Mouse (Mus musculus) hindbrain, postnatal 0 days (tissue): ENCODE data around the gene Pde4dip. TPM values are rescaled to one million over a fixed set of nuclear protein-coding genes. Genes with fewer than 3 reads are reported as not detected.
A peak's percentile ranks its signal among the peaks of the same experiment; 100 is the strongest.

Experiments used
- ATAC-seq: fragments of 200-750 bp; cut with Nextera tagmentation; 2 replicates; pipeline ENCODE4 v1.8.0; 2017; ENCODE audit warnings: mild to moderate bottlenecking, moderate TSS enrichment, moderate library complexity
- DNase-seq: peaks from one replicate; pipeline ENCODE4 v3.0.0-alpha.2; 2015; ENCODE audit warnings: low spot score
- H3K27ac ChIP-seq: fragments of 300-500 bp; sonication (generic); 2 replicates; pipeline ENCODE4 v1.5.1; 2014; ENCODE audit warnings: mild to moderate bottlenecking
- H3K27me3 ChIP-seq: fragments of 300-500 bp; sonication (generic); 2 replicates; pipeline ENCODE4 v1.6.1; 2014; ENCODE audit warnings: low read length, mixed read lengths; ENCODE audit not compliant: insufficient read depth
- H3K36me3 ChIP-seq: fragments of 300-500 bp; sonication (generic); 2 replicates; pipeline ENCODE4 v1.6.1; 2014; ENCODE audit warnings: low read length, mixed read lengths; ENCODE audit not compliant: insufficient read depth
- H3K4me1 ChIP-seq: fragments of 300-500 bp; sonication (generic); 2 replicates; pipeline ENCODE4 v1.6.1; 2014; ENCODE audit warnings: antibody characterized with exemption, low read length, mixed read lengths; ENCODE audit not compliant: insufficient read depth
- H3K4me2 ChIP-seq: fragments of 300-500 bp; sonication (generic); 2 replicates; pipeline ENCODE4 v1.6.1; 2014; ENCODE audit warnings: low read depth, mild to moderate bottlenecking, low read length, moderate library complexity, mixed read lengths
- H3K4me3 ChIP-seq: fragments of 300-500 bp; sonication (generic); 2 replicates; pipeline ENCODE4 v1.5.1; 2014; ENCODE audit warnings: low read length
- H3K9ac ChIP-seq: fragments of 300-500 bp; sonication (generic); replicated peaks from 2 replicates; pipeline ENCODE4 v1.6.1; 2014; ENCODE audit warnings: mild to moderate bottlenecking, low read length, moderate library complexity, mixed read lengths
- H3K9me3 ChIP-seq: fragments of 300-500 bp; sonication (generic); 2 replicates; pipeline ENCODE4 v1.6.1; 2016; ENCODE audit warnings: low read length, mixed read lengths
- CTCF ChIP-seq: IDR thresholded peaks from 2 replicates; pipeline ENCODE4 v1.5.1; 2016; ENCODE audit warnings: antibody characterized with exemption, control low read depth, low read depth
- WGBS: fragments of 180-500 bp; shearing (Covaris S2); extraction: QIAGEN DNeasy Blood & Tissue Kit; methylation state at CpG from one replicate; pipeline ENCODE4 v1.1.7; 2014; 5-methylcytosine and 5-hydroxymethylcytosine counted together
- polyA plus RNA-seq: library from polyadenylated mRNA; unstranded; fragments of >200 nt; fragmentation: Nextera tagmentation; extraction: Ambion mirVana; gene quantifications from 2 replicates; pipeline ENCODE4 v1.2.1, GENCODE M21; 2015
- total RNA-seq: library from RNA; depleted of rRNA; stranded (reverse); fragments of >200 nt; gene quantifications from 2 replicates; pipeline ENCODE4 v1.2.3, GENCODE M21; 2014

Pde4dip gene
- total and polyA plus RNA-seq, 2 experiments from 2014 or later = 48.1 to 79.6 TPM

DNA sequence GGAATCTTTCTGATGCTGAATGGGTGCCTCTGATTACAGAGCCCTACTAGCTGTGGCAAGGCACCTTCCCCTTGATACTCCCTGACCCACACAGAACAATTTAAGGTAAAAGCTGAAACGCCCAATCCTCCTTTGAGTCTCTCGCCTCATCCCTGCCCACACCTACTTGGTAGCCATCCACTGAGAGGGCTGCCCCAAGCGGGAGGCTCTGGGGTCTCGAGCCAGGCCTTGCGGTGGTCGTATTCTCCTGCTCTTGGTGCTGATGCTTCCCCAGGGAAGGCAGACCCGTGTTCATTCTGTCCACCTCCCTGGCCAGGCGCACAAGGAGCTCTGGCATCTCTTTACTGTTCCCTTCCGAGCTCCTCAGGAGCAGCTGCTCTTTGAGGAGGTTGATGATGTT is 169.4 kb downstream of the Pde4dip start:
- DNase-seq = no peak
- 84% methylated on average over 9 of the region's 9 CpGs for WGBS
- Histone ChIP-seq H3K27ac (no peak overlapping the region), H3K9ac (no peak overlapping the region), H3K36me3 (peaks cover 18% of the 10 kb centered on the region; the same call in 1 of the 2 replicates), H3K4me1 (no peaks in the 10 kb centered on the region), H3K27me3 (no peaks in the 10 kb centered on the region), H3K4me3 (no peak overlapping the region), H3K4me2 (no peak overlapping the region), H3K9me3 (no peaks in the 10 kb centered on the region)
- ATAC-seq = no peak
- TF ChIP-seq CTCF = no peak

DNA sequence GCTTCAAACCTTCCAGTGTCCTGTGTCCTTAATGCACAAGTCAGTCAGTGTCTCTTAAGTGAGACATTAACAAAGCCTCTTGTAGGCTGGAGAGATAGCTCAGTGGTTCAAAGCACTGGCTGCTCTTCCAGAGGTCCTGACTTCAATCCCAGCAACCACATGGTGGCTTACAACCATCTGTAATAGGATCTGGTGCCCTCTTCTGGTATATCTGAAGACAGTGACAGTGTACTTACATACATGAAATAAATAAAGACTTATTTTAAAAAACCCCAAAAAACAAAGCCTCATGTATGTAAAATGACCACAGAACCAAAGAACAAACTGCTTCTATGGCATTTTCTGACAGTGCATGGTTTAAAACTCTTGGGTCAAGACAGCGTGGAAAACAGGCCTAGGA is 172.6 kb downstream of the Pde4dip start:
- no peaks in the 10 kb centered on the region for H3K27me3 ChIP-seq
- no peaks in the 10 kb centered on the region for H3K9me3 ChIP-seq
- ATAC-seq (no peak), DNase-seq (no peak)
- no peak overlapping the region for H3K9ac ChIP-seq
- H3K27ac ChIP-seq = no peak overlapping the region
- no peak overlapping the region for H3K4me3 ChIP-seq
- H3K4me1 ChIP-seq = no peaks in the 10 kb centered on the region
- 81% methylated on average over 1 of the region's 1 CpGs for WGBS
- H3K36me3 ChIP-seq = peaks cover 14% of the 10 kb centered on the region; the same call in 1 of the 2 replicates
- H3K4me2 ChIP-seq = no peak overlapping the region
- TF ChIP-seq CTCF = peak; percentile 3; the same call in 1 of the 2 replicates

DNA sequence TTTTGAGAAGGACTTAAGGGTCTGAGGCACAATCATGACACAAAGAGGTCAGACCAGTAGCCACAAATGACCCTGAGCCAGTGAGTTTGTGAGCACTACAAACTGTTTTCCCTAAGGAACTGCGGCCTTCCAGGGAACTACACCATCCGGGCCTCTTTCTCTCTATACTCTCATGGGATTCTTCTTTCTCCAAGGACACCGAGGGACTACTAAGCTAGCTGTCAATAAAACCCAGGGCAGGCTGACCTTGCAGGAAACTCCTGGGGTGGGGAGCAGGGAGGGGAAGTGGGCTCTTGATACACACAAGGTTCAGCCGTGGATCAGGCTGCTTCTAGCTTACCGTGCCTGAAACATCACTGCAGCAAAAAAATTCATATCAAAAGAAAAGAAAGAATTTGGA is 177.6 kb downstream of the Pde4dip start:
- Histone ChIP-seq H3K9me3 (no peaks in the 10 kb centered on the region), H3K4me3 (no peak overlapping the region), H3K4me2 (no peak overlapping the region), H3K27me3 (no peaks in the 10 kb centered on the region), H3K9ac (no peak overlapping the region), H3K27ac (no peak overlapping the region), H3K4me1 (no peaks in the 10 kb centered on the region), H3K36me3 (peaks cover 14% of the 10 kb centered on the region; the same call in 1 of the 2 replicates)
- DNase-seq (no peak), ATAC-seq (no peak)
- 60% methylated on average over 5 of the region's 5 CpGs for WGBS
- no peak for TF ChIP-seq CTCF

GRCm38 (mm10) chr3:97710134-97710533 is 178.4 kb downstream of the Pde4dip start:
- no peak for TF ChIP-seq CTCF
- H3K27me3 ChIP-seq = no peaks in the 10 kb centered on the region
- DNase-seq (no peak), ATAC-seq (no peak)
- H3K4me3 ChIP-seq = no peak overlapping the region
- no peak overlapping the region for H3K9ac ChIP-seq
- no peaks in the 10 kb centered on the region for H3K9me3 ChIP-seq
- no peak overlapping the region for H3K27ac ChIP-seq
- H3K36me3 ChIP-seq = peaks cover 20% of the 10 kb centered on the region; the same call in 1 of the 2 replicates
- no peaks in the 10 kb centered on the region for H3K4me1 ChIP-seq
- WGBS = 91% methylated on average over 11 of the region's 11 CpGs
- no peak overlapping the region for H3K4me2 ChIP-seq

DNA sequence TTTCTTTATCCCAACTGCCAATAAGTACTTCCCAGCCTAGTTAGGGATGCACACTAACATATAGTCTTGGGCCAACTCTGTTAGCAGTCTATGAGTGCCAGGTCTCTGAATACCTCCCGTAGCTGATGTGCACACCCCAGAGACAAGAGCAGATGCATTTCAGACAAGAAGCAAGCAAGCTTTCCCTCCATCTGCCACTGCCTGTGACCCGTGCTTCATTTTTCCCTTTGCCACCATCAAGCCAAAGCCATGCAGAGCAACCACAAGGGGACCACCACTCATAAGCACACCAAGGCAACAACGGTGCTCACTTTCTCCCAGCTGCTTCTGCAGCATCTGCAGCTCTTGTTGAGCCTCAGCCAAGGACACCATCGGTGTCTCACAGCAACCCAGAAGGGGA is 181.9 kb downstream of the Pde4dip start:
- Histone ChIP-seq H3K27ac (no peak overlapping the region), H3K9ac (no peak overlapping the region), H3K9me3 (no peaks in the 10 kb centered on the region), H3K36me3 (peaks cover 29% of the 10 kb centered on the region), H3K4me2 (no peak overlapping the region), H3K4me1 (no peaks in the 10 kb centered on the region), H3K27me3 (no peaks in the 10 kb centered on the region), H3K4me3 (no peak overlapping the region)
- ATAC-seq (no peak), DNase-seq (no peak)
- 73% methylated on average over 4 of the region's 4 CpGs for WGBS
- TF ChIP-seq CTCF = no peak

DNA sequence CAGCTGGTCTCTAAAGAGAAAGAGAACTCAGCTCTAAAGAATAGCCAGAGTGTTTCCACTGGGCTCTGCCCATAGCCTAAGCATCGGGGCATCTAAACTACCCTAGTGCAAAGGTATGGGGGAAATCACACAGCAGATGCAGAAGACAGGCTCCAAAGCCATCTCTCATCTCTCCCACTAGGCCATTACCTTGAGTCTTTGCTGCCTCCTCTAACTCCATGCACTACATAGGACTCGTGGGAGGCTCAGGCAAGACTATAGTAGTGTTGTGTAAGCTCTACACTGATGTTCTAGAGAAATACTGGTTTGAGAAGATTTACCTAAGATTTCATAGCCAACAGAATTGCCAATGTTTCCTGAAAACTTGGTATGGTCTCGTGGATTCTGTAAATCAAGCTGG is 183.0 kb downstream of the Pde4dip start:
- H3K4me3 ChIP-seq = no peak overlapping the region
- no peak overlapping the region for H3K27ac ChIP-seq
- ATAC-seq (no peak), DNase-seq (no peak)
- no peaks in the 10 kb centered on the region for H3K9me3 ChIP-seq
- no peak overlapping the region for H3K4me2 ChIP-seq
- H3K9ac ChIP-seq = no peak overlapping the region
- 83% methylated on average over 3 of the region's 3 CpGs for WGBS
- no peaks in the 10 kb centered on the region for H3K4me1 ChIP-seq
- H3K27me3 ChIP-seq = no peaks in the 10 kb centered on the region
- peaks cover 38% of the 10 kb centered on the region for H3K36me3 ChIP-seq
- no peak for TF ChIP-seq CTCF

DNA sequence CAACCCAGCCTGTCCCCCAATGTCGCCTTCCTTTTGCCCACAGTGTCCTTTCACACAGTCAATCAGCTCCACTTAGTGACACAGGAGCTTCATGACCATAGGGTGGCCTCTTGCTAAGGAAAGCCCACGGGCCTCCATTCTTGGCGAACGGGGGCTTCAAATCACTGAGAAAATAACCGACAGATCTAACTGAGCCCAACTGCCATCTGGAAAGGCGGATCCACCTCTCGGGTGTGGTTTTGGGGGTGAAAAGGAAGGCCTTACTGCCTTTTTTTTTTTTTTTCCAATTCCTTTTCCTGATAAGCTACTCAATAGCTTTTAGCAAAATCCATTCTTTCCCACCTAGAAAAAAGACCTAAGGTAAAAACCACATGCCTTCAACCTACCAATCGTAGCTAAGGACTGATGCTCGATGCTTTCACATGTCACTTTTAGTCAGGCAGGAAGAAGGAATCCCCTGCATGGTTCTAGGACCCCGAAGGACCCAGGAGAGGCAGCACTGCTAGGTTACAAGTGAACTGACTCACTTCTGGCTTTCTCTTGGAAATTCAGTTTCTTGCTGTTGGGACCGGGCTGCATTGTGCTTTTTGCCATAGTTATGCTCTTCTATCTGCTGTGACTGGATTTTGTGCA is 185.9 kb downstream of the Pde4dip start:
- Histone ChIP-seq H3K27ac (no peak overlapping the region), H3K9ac (no peak overlapping the region), H3K4me2 (no peak overlapping the region), H3K4me3 (no peak overlapping the region), H3K36me3 (peaks cover 41% of the 10 kb centered on the region), H3K4me1 (no peaks in the 10 kb centered on the region), H3K9me3 (no peaks in the 10 kb centered on the region), H3K27me3 (no peaks in the 10 kb centered on the region)
- ATAC-seq (no peak), DNase-seq (no peak)
- no peak for TF ChIP-seq CTCF
- WGBS = 94% methylated on average over 11 of the region's 11 CpGs
